Mouse (Mus musculus): Measurements from ENCODE around the gene Plcb3. TPM values are rescaled to one million over a fixed set of nuclear protein-coding genes. Genes with fewer than 3 reads are reported as not detected.

The Plcb3 gene
- polyA plus RNA-seq, 1 experiment: 51.7 TPM

DNA sequence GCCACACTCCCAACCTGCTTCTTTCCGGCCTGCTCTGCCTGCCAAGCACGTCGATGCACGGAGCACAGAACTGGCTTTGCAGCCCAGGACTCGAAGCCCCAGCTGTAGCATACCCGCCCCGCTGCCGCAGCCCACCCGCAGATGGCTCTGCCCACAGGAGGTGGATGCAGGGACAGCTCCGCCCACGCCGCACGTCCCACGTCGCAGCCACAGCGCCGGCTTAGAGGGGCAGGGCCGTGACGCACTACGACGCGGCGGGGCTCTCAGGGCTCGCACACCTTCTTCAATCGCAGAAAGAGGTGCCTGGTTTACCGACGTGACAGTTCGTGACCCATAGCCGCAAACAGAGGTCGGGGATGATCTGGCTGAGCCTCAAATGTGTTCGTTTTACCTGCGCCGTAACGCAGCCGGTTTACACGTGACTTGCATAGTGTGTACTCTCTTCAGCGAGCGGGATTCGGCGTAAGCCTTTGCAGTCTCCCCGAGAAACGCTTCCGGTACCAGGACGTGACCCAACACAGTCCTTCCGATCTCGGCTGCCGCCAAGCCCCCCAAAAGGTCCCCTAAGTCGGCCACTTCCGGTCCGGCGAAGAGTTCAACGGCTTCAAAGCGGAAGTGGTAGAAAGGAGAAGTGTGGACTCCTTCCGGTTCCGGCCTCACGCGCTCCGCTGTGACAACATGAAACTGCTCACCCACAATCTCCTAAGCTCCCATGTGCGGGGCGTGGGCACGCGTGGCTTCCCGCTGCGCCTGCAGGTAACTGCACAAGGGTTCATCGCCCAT is 66.6 kb downstream of the Plcb3 start, which contains the start of the genes Trmt112 and Prdx5:
Trmt112 (plus strand) TSS at position 192 of the 783 bp plus-strand sequence.
Prdx5 (minus strand) TSS at position 600 of the 783 bp plus-strand sequence.
- Histone ChIP-seq H3K4me3 (ENCODE audit: insufficient read depth, poor library complexity, severe bottlenecking) (peak within 1 kb of the TSS; percentile 76), H3K27me3 (ENCODE audit: control insufficient read depth, insufficient read depth, insufficient read length) (no peaks in the 10 kb centered on the region), H3K36me3 (ENCODE audit: control insufficient read depth, insufficient read depth) (peaks cover 40% of the 10 kb centered on the region), H3K79me2 (ENCODE audit: control insufficient read depth, insufficient read depth) (peaks cover 48% of the 10 kb centered on the region), H3ac (ENCODE audit: control insufficient read depth, insufficient read length, low read depth) (peak within 1 kb of the TSS; percentile 94), H3K79me3 (ENCODE audit: low read depth) (peaks cover 23% of the 10 kb centered on the region)
- TF ChIP-seq FOSL1 (IDR thresholded peaks at IDR 0.05; ENCODE audit: insufficient read depth, low read length, poor library complexity, severe bottlenecking): no peak
- TF ChIP-seq USF1 (IDR thresholded peaks at IDR 0.05; ENCODE audit: low read depth): peak; percentile 12
- TF ChIP-seq MAX (IDR thresholded peaks at IDR 0.05): peak; percentile 62
- no peak for TF ChIP-seq MYOG (IDR thresholded peaks at IDR 0.05; ENCODE audit: control insufficient read depth, extremely low read depth, insufficient read length)
- no peak for TF ChIP-seq CTCF (IDR thresholded peaks at IDR 0.05; ENCODE audit: control insufficient read depth, insufficient read depth, insufficient read length)
- TF ChIP-seq CEBPB (IDR thresholded peaks at IDR 0.05; ENCODE audit: low read depth): no peak
- TF ChIP-seq MYOD1 (IDR thresholded peaks at IDR 0.05; ENCODE audit: control insufficient read depth, insufficient read length, low read depth): no peak

DNA sequence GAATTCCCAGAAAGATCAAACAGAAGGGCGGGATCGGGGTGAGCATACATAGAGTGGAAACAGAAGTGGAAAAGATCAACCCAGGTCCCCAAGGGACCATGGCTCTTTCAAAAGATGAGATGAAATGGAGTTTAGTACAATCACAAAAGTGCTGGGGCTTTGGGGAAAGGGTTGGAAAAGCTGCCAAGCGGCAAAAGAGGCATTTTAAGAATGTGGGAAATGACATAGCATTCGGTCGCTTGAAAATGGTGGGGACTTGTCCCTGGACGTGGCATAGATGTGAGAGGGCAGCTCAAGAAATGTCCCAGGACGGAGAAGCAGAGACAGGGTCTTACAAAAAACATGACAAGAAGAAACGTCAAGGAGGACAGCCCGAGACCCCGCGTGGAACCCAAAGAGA is 67.2 kb downstream of the Plcb3 start:
- peaks cover 48% of the 10 kb centered on the region for H3K79me2 ChIP-seq (ENCODE audit: control insufficient read depth, insufficient read depth)
- peak overlapping the region; percentile 94 for H3ac ChIP-seq (ENCODE audit: control insufficient read depth, insufficient read length, low read depth)
- H3K4me3 ChIP-seq (ENCODE audit: insufficient read depth, poor library complexity, severe bottlenecking): peak overlapping the region; percentile 76
- no peak for TF ChIP-seq MYOD1 (IDR thresholded peaks at IDR 0.05; ENCODE audit: control insufficient read depth, insufficient read length, low read depth)
- no peak for TF ChIP-seq MYOG (IDR thresholded peaks at IDR 0.05; ENCODE audit: control insufficient read depth, extremely low read depth, insufficient read length)
- TF ChIP-seq FOSL1 (IDR thresholded peaks at IDR 0.05; ENCODE audit: insufficient read depth, low read length, poor library complexity, severe bottlenecking): no peak
- no peak for TF ChIP-seq CTCF (IDR thresholded peaks at IDR 0.05; ENCODE audit: control insufficient read depth, insufficient read depth, insufficient read length)
- no peak for TF ChIP-seq CEBPB (IDR thresholded peaks at IDR 0.05; ENCODE audit: low read depth)
- no peak for TF ChIP-seq USF1 (IDR thresholded peaks at IDR 0.05; ENCODE audit: low read depth)
- TF ChIP-seq MAX (IDR thresholded peaks at IDR 0.05): no peak
- H3K27me3 ChIP-seq (ENCODE audit: control insufficient read depth, insufficient read depth, insufficient read length): no peaks in the 10 kb centered on the region
- peaks cover 40% of the 10 kb centered on the region for H3K36me3 ChIP-seq (ENCODE audit: control insufficient read depth, insufficient read depth)
- H3K79me3 ChIP-seq (ENCODE audit: low read depth): peaks cover 23% of the 10 kb centered on the region

- Histone ChIP-seq H3ac (ENCODE audit: control insufficient read depth, insufficient read length, low read depth) (no peak overlapping the region), H3K36me3 (ENCODE audit: control insufficient read depth, insufficient read depth) (peaks cover 32% of the 10 kb centered on the region), H3K79me3 (ENCODE audit: low read depth) (peaks cover 23% of the 10 kb centered on the region), H3K4me3 (ENCODE audit: insufficient read depth, poor library complexity, severe bottlenecking) (peak overlapping the region; percentile 76), H3K79me2 (ENCODE audit: control insufficient read depth, insufficient read depth) (peaks cover 48% of the 10 kb centered on the region), H3K27me3 (ENCODE audit: control insufficient read depth, insufficient read depth, insufficient read length) (no peaks in the 10 kb centered on the region)
- no peak for TF ChIP-seq MAX (IDR thresholded peaks at IDR 0.05)
- TF ChIP-seq MYOG (IDR thresholded peaks at IDR 0.05; ENCODE audit: control insufficient read depth, extremely low read depth, insufficient read length): no peak
- TF ChIP-seq MYOD1 (IDR thresholded peaks at IDR 0.05; ENCODE audit: control insufficient read depth, insufficient read length, low read depth): no peak
- TF ChIP-seq CTCF (IDR thresholded peaks at IDR 0.05; ENCODE audit: control insufficient read depth, insufficient read depth, insufficient read length): no peak
- no peak for TF ChIP-seq FOSL1 (IDR thresholded peaks at IDR 0.05; ENCODE audit: insufficient read depth, low read length, poor library complexity, severe bottlenecking)
- TF ChIP-seq CEBPB (IDR thresholded peaks at IDR 0.05; ENCODE audit: low read depth): no peak
- no peak for TF ChIP-seq USF1 (IDR thresholded peaks at IDR 0.05; ENCODE audit: low read depth)
Observed at GRCm38 (mm10) chr19:6907811-6908540, 68.3 kb downstream of the Plcb3 start.

DNA sequence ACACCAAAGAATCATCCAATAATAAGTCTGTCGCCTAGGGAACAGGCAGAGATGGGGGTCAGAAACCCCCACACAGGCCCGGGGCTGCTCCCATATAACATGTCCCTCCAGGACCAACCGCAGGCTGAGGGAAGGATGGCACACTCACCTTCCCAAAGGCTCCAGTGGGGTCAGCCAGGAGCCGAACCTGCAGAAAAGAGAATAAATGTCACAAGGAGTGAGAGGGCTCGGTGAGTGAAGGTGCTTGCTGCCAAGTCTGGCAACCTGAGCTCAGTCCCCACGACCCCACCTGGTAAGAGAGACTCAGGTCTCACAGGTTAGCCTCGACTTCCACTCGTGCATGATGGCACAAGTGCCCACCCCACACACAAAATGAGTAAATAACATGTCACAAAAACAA is 69.2 kb downstream of the Plcb3 start:
- Histone ChIP-seq H3K79me3 (ENCODE audit: low read depth) (peaks cover 23% of the 10 kb centered on the region), H3K79me2 (ENCODE audit: control insufficient read depth, insufficient read depth) (peaks cover 45% of the 10 kb centered on the region), H3K36me3 (ENCODE audit: control insufficient read depth, insufficient read depth) (peaks cover 24% of the 10 kb centered on the region), H3K4me3 (ENCODE audit: insufficient read depth, poor library complexity, severe bottlenecking) (no peak overlapping the region), H3ac (ENCODE audit: control insufficient read depth, insufficient read length, low read depth) (no peak overlapping the region), H3K27me3 (ENCODE audit: control insufficient read depth, insufficient read depth, insufficient read length) (no peaks in the 10 kb centered on the region)
- no peak for TF ChIP-seq MYOD1 (IDR thresholded peaks at IDR 0.05; ENCODE audit: control insufficient read depth, insufficient read length, low read depth)
- TF ChIP-seq CTCF (IDR thresholded peaks at IDR 0.05; ENCODE audit: control insufficient read depth, insufficient read depth, insufficient read length): no peak
- TF ChIP-seq CEBPB (IDR thresholded peaks at IDR 0.05; ENCODE audit: low read depth): no peak
- TF ChIP-seq MAX (IDR thresholded peaks at IDR 0.05): no peak
- TF ChIP-seq FOSL1 (IDR thresholded peaks at IDR 0.05; ENCODE audit: insufficient read depth, low read length, poor library complexity, severe bottlenecking): no peak
- no peak for TF ChIP-seq USF1 (IDR thresholded peaks at IDR 0.05; ENCODE audit: low read depth)
- no peak for TF ChIP-seq MYOG (IDR thresholded peaks at IDR 0.05; ENCODE audit: control insufficient read depth, extremely low read depth, insufficient read length)

DNA sequence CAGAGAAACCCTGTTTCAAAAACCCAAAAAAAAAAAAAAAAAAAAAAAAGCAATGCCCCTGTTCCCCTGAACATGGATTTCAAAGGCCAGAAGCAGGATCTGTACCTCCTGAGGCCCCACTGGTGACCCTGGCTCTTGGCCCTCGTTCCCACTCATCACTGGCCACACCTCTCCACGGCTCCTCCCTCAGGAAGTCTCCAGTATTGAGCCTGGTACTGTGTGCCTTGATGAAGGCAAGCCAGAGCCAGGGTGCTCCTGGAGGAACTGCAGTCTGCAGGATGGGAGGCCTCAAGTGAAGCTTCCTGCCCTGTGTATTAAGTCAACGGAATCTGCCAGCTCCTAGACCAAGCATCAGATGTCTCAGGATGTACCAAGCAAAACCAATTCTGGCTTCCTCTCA is 70.1 kb downstream of the Plcb3 start:
- H3K36me3 ChIP-seq (ENCODE audit: control insufficient read depth, insufficient read depth): peaks cover 15% of the 10 kb centered on the region
- H3K79me3 ChIP-seq (ENCODE audit: low read depth): peaks cover 21% of the 10 kb centered on the region
- H3K27me3 ChIP-seq (ENCODE audit: control insufficient read depth, insufficient read depth, insufficient read length): no peaks in the 10 kb centered on the region
- H3K4me3 ChIP-seq (ENCODE audit: insufficient read depth, poor library complexity, severe bottlenecking): no peak overlapping the region
- TF ChIP-seq MYOD1 (IDR thresholded peaks at IDR 0.05; ENCODE audit: control insufficient read depth, insufficient read length, low read depth) (no peak), FOSL1 (IDR thresholded peaks at IDR 0.05; ENCODE audit: insufficient read depth, low read length, poor library complexity, severe bottlenecking) (no peak), CEBPB (IDR thresholded peaks at IDR 0.05; ENCODE audit: low read depth) (no peak), MAX (IDR thresholded peaks at IDR 0.05) (no peak), USF1 (IDR thresholded peaks at IDR 0.05; ENCODE audit: low read depth) (no peak)
- peaks cover 36% of the 10 kb centered on the region for H3K79me2 ChIP-seq (ENCODE audit: control insufficient read depth, insufficient read depth)
- no peak overlapping the region for H3ac ChIP-seq (ENCODE audit: control insufficient read depth, insufficient read length, low read depth)
